Mouse (Mus musculus) liver, postnatal 0 days (tissue): Measurements from ENCODE around the gene Snapin. TPM values are rescaled to one million over a fixed set of nuclear protein-coding genes. Genes with fewer than 3 reads are reported as not detected.

Experiments
- ATAC-seq: fragments of 200-750 bp; cut with Nextera tagmentation; 2 replicates; pipeline ENCODE4 v1.8.0; 2017; ENCODE audit warnings: mild to moderate bottlenecking, moderate library complexity
- DNase-seq: peaks from one replicate; pipeline ENCODE4 v3.0.0-alpha.2; 2016
- H3K27ac ChIP-seq: fragments of 300-500 bp; sonication (generic); 2 replicates; pipeline ENCODE4 v1.5.1; 2014; ENCODE audit warnings: antibody characterized with exemption, moderate library complexity, mild to moderate bottlenecking, low read depth
- H3K27me3 ChIP-seq: fragments of 300-500 bp; sonication (generic); 2 replicates; pipeline ENCODE4 v1.6.1; 2014; ENCODE audit warnings: low read length, control low read depth, mixed read lengths; ENCODE audit not compliant: insufficient read depth
- H3K36me3 ChIP-seq: fragments of 300-500 bp; sonication (generic); replicated peaks from 2 replicates; pipeline ENCODE4 v1.6.1; 2014; ENCODE audit warnings: mild to moderate bottlenecking, control low read depth, low read length, moderate library complexity, mixed read lengths; ENCODE audit not compliant: insufficient read depth
- H3K4me1 ChIP-seq: fragments of 300-500 bp; sonication (generic); 2 replicates; pipeline ENCODE4 v1.6.1; 2014; ENCODE audit warnings: antibody characterized with exemption, mild to moderate bottlenecking, control low read depth; ENCODE audit not compliant: insufficient read depth
- H3K4me2 ChIP-seq: fragments of 300-500 bp; sonication (generic); 2 replicates; pipeline ENCODE4 v1.6.1; 2014; ENCODE audit warnings: low read depth, mild to moderate bottlenecking, low read length, moderate library complexity, mixed read lengths
- H3K4me3 ChIP-seq: fragments of 300-500 bp; sonication (generic); 2 replicates; pipeline ENCODE4 v1.5.1; 2014; ENCODE audit warnings: low read depth, low read length
- H3K9ac ChIP-seq: fragments of 300-500 bp; sonication (generic); replicated peaks from 2 replicates; pipeline ENCODE4 v1.6.1; 2014; ENCODE audit warnings: mild to moderate bottlenecking, moderate library complexity
- H3K9me3 ChIP-seq: fragments of 300-500 bp; sonication (generic); 2 replicates; pipeline ENCODE4 v1.6.1; 2016; ENCODE audit warnings: mild to moderate bottlenecking, control low read depth, low read length, mixed read lengths
- CTCF ChIP-seq: sonication (generic); IDR thresholded peaks from 2 replicates; pipeline ENCODE4 v1.5.1; 2016; ENCODE audit warnings: antibody characterized with exemption, low read depth
- EP300 ChIP-seq: IDR thresholded peaks from 2 replicates; pipeline ENCODE4 v1.6.1; 2016; ENCODE audit warnings: antibody characterized with exemption, low read depth, mild to moderate bottlenecking
- WGBS: fragments of 180-500 bp; shearing (Covaris S2); extraction: QIAGEN DNeasy Blood & Tissue Kit; methylation state at CpG from one replicate; pipeline ENCODE4 v1.1.7; 2014; ENCODE audit not compliant: insufficient replicate concordance; 5-methylcytosine and 5-hydroxymethylcytosine counted together
- polyA plus RNA-seq: library from polyadenylated mRNA; unstranded; fragments of >200 nt; fragmentation: Nextera tagmentation; extraction: Ambion mirVana; gene quantifications from 2 replicates; pipeline ENCODE4 v1.2.1, GENCODE M21; 2015

Snapin gene
- polyA plus RNA-seq, 1 experiment from 2014 or later = 23.6 TPM

DNA sequence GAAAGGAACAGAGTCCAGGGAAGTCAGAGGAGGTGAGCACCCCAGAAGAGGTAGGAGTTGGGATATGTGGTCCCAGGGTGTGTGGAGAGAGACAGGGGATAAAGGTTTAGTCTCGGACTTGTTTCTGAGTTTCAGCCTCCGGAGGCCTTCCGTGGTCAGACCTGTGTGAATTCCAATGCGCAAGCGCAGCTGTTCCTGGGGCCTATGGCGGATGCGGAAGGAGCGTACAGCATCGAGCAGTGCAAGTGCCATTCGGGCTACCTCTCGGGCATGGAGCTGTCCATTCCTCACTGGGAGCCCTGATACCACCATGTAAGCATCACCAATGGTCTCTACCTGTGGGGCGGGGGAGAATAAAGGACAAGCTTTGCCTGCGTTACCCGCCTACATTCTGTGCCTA is 35.9 kb downstream of the Snapin start:
- TF ChIP-seq EP300 (no peak), CTCF (no peak)
- Histone ChIP-seq H3K4me3 (no peak overlapping the region), H3K36me3 (no peaks in the 10 kb centered on the region), H3K4me1 (no peaks in the 10 kb centered on the region), H3K27ac (no peak overlapping the region), H3K27me3 (no peaks in the 10 kb centered on the region), H3K9ac (no peak overlapping the region), H3K9me3 (no peaks in the 10 kb centered on the region), H3K4me2 (no peak overlapping the region)
- ATAC-seq = no peak
- no peak for DNase-seq
- 90% methylated on average over 14 of the region's 14 CpGs for WGBS

DNA sequence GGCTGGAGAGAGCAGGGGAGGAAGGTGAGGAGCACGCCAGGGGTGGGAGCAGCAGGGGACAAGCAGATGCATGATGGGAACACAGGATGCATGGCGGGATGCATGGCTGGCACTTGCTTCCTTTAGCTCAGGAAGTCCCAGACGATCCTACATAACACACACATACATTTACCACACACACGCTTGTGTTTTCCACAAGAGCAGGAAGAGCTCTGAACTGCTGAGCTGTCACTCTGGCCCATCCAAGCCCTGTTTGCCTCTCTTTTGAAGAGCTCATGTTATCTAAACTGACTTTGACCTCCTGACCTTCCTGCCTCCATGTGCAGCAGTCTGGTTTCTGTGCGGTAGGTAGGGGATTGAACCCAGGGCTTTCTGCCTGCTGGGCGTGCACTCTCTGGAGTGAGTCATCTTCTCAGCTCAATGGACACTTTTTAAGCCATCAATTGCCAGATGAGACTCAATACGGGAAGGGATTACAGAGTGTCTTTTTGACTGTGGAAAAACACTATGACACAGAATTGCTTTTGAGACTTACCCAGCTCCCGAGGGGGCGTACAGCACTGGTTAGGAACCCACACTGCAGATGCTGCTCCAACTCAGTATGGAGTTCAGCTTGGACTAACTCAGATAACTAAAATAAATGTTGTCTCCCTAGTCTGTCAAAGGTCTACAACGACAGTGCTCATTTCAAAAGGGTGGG is 39.3 kb downstream of the Snapin start:
- TF ChIP-seq CTCF (no peak), EP300 (no peak)
- ATAC-seq (peak; percentile 32), DNase-seq (no peak)
- Histone ChIP-seq H3K27ac (peak overlapping the region; percentile 3), H3K4me3 (no peak overlapping the region), H3K9me3 (no peaks in the 10 kb centered on the region), H3K4me2 (peak overlapping the region; percentile 50), H3K4me1 (peaks cover 4% of the 10 kb centered on the region), H3K36me3 (no peaks in the 10 kb centered on the region), H3K9ac (no peak overlapping the region), H3K27me3 (no peaks in the 10 kb centered on the region)
- 35% methylated on average over 10 of the region's 10 CpGs for WGBS

DNA sequence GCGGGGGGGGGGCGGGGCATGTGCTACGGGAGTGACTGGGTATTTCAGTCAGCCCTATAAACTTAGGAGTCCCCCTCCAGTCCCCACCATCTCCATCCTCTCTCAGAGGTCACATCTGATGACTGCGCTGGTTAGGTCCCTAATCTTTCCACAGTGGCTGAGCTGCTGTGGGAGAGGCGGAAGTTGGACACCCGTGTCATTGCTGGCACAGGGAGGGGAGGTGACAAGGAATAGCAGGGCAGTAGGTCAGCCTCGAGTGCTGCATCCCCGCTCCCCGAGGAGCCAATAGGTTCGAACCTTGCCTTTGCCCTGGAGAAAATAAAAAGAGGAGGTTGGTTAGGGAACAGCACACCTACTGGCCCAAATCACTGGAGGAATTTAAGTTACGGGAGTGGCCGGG is 40.0 kb downstream of the Snapin start:
- Histone ChIP-seq H3K9ac (no peak overlapping the region), H3K27me3 (no peaks in the 10 kb centered on the region), H3K4me2 (peak overlapping the region; percentile 50), H3K9me3 (no peaks in the 10 kb centered on the region), H3K36me3 (no peaks in the 10 kb centered on the region), H3K27ac (peak overlapping the region; percentile 3), H3K4me3 (no peak overlapping the region), H3K4me1 (peaks cover 9% of the 10 kb centered on the region)
- no peak for TF ChIP-seq CTCF
- TF ChIP-seq EP300 = no peak
- DNase-seq = no peak
- no peak for ATAC-seq
- WGBS = 37% methylated on average over 11 of the region's 12 CpGs

DNA sequence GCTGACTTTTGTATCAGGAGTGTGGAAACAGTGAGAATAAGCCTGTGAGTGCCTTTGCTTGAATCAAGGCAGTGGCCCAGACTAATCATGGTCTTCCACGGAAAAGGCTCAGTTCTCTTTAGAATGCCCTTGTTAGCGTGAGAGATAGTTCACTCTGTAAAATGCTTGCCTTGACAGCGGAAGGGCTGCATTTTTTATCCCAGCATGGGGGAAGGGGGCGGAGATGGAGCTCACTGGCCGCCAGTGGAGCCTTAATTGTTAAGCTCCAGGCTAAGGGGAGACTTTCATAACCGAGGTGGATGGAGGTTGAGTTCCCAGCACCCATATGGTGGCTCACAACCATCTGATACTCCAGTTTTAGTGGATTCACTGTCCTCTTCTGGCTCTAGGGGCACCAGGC is 42.2 kb downstream of the Snapin start:
- H3K4me1 ChIP-seq = peaks cover 13% of the 10 kb centered on the region
- H3K9me3 ChIP-seq = no peaks in the 10 kb centered on the region
- no peak overlapping the region for H3K4me2 ChIP-seq
- no peak overlapping the region for H3K4me3 ChIP-seq
- ATAC-seq (no peak), DNase-seq (no peak)
- H3K9ac ChIP-seq = no peak overlapping the region
- H3K27me3 ChIP-seq = no peaks in the 10 kb centered on the region
- 60% methylated on average over 6 of the region's 6 CpGs for WGBS
- H3K36me3 ChIP-seq = no peaks in the 10 kb centered on the region
- TF ChIP-seq EP300 = no peak
- TF ChIP-seq CTCF = no peak
- no peak overlapping the region; the same call in 1 of the 2 replicates for H3K27ac ChIP-seq

DNA sequence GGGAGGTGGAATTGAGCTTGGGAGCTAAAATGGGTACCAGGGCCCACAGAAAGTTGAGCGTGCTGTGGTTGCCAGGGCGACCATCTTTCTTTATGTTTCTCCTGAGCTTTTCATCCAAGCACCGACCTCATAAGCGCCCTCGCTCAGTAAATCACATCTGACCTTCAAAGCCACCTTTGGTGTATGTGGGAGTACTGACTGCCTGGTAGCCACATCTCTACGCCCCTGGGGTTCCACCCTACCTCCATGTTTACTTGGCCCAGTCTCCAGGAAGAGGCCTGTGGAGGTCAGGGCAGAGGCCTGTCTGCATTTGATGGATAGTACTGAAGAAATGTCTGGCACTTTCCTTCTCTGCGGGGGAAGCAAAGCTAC is 43.7 kb downstream of the Snapin start:
- 48% methylated on average over 7 of the region's 7 CpGs for WGBS
- Histone ChIP-seq H3K4me3 (no peak overlapping the region), H3K9ac (peak overlapping the region; percentile 53; the same call in 1 of the 2 replicates), H3K4me2 (peak overlapping the region; percentile 72; the same call in 1 of the 2 replicates), H3K27ac (peak overlapping the region; percentile 69), H3K27me3 (no peaks in the 10 kb centered on the region), H3K36me3 (no peaks in the 10 kb centered on the region), H3K9me3 (no peaks in the 10 kb centered on the region), H3K4me1 (peaks cover 13% of the 10 kb centered on the region)
- 0 out of 2 replicates have a peak, but pooled peaks have one; percentile 7 for ATAC-seq
- DNase-seq = no peak
- TF ChIP-seq EP300 (no peak), CTCF (no peak)

GRCm38 (mm10) chr3:90446389-90447122 is 44.3 kb downstream of the Snapin start:
- H3K4me2 ChIP-seq = peak overlapping the region; percentile 72
- no peaks in the 10 kb centered on the region for H3K27me3 ChIP-seq
- ATAC-seq (peak; percentile 88), DNase-seq (peak; percentile 75)
- TF ChIP-seq EP300 = peak; percentile 54; the same call in 1 of the 2 replicates
- TF ChIP-seq CTCF = no peak
- H3K27ac ChIP-seq = peak overlapping the region; percentile 69
- peak overlapping the region; percentile 42 for H3K4me3 ChIP-seq
- no peaks in the 10 kb centered on the region for H3K36me3 ChIP-seq
- no peaks in the 10 kb centered on the region for H3K9me3 ChIP-seq
- H3K9ac ChIP-seq = peak overlapping the region; percentile 53
- peaks cover 13% of the 10 kb centered on the region for H3K4me1 ChIP-seq
- 2% methylated on average over 17 of the region's 17 CpGs for WGBS
